Mouse (Mus musculus) lung, adult 2 months (tissue): ENCODE measurements around the gene Mafb. TPM values are rescaled to one million over a fixed set of nuclear protein-coding genes. Genes with fewer than 3 reads are reported as not detected.

Experiments
- DNase-seq: peaks from one replicate; pipeline ENCODE4 v3.0.0; 2022
- H3K4me1 ChIP-seq: fragments of 200-500 bp; 2 replicates; pipeline ENCODE4 v1.6.1; 2011; ENCODE audit warnings: low read length; ENCODE audit not compliant: control insufficient read depth, insufficient read depth
- H3K4me3 ChIP-seq: fragments of 200-500 bp; replicated peaks from 2 replicates; pipeline ENCODE3; 2011; ENCODE audit warnings: low read depth, mild to moderate bottlenecking, control low read depth, low read length; ENCODE audit errors: extremely low read depth
- CTCF ChIP-seq: fragments of 200-500 bp; IDR thresholded peaks from 2 replicates; pipeline ENCODE4 v1.5.1; 2011; ENCODE audit warnings: mild to moderate bottlenecking, low read length, control low read depth; ENCODE audit not compliant: insufficient read depth
- POLR2A ChIP-seq: fragments of 200-500 bp; IDR thresholded peaks from 2 replicates; pipeline ENCODE4 v1.6.1; 2011; ENCODE audit warnings: low read depth, mild to moderate bottlenecking, control low read depth, low read length, borderline replicate concordance; ENCODE audit errors: extremely low read depth
- WGBS: fragments of 180-500 bp; shearing (Covaris S2); methylation state at CpG from one replicate; pipeline ENCODE4 v1.1.7; 2018; 5-methylcytosine and 5-hydroxymethylcytosine counted together
- polyA plus RNA-seq: library from polyadenylated mRNA; depleted of rRNA; stranded (reverse); fragments of >200 nt; gene quantifications from 2 replicates; pipeline ENCODE4 v1.2.3, GENCODE M21; 2012; rRNA removed

Mafb gene
- polyA plus RNA-seq, 1 experiment: 5.4 TPM

DNA sequence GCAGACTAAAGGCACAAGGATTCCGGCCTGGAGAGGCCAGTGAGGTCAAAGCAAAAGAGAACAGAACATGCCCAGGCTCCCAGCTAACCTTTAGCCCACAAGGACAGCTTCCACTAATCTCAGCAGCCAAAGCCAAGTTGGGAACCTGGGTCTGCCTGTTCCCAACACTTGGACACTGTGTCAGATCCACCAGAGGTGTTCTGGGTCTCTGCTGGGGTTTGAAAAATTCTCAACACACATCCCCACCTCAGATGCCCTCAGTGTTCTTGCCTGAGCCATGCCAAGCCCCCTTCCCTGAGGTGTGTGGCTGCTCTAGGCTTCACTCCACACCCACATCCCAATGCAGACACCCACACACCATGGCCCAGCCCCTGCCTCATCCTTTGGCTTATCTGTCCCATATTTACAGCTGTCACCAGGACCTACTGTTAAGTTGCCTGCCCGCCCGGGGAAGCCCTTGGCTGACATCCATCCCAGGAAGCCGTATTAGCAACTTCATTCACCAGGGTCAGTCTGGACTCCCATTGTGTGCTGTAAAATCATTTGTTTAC lies 32.7 kb downstream of the Mafb start, which contains the start of gene Gm826:
Gene Gm826 (minus strand): TSS at position 52 of the 551 bp plus-strand sequence.
- Histone ChIP-seq H3K4me1 (peaks cover 3% of the 10 kb centered on the region), H3K4me3 (no peak within 1 kb of the TSS)
- TF ChIP-seq POLR2A: no peak
- TF ChIP-seq CTCF: no peak
- DNase-seq: peak; percentile 10
- 48% methylated on average over 4 of the region's 4 CpGs for WGBS

- Histone ChIP-seq H3K4me3 (no peak overlapping the region), H3K4me1 (peaks cover 3% of the 10 kb centered on the region)
- DNase-seq: no peak
- 85% methylated on average over 12 of the region's 12 CpGs for WGBS
- TF ChIP-seq POLR2A (no peak), CTCF (no peak)
Observed at GRCm38 (mm10) chr2:160332516-160333325, 34.1 kb downstream of the Mafb start.

- no peak for DNase-seq
- no peak overlapping the region for H3K4me3 ChIP-seq
- H3K4me1 ChIP-seq: peaks cover 3% of the 10 kb centered on the region; the same call in 1 of the 2 replicates
- WGBS: 48% methylated on average over 9 of the region's 9 CpGs
- no peak for TF ChIP-seq CTCF
- TF ChIP-seq POLR2A: no peak
Observed at GRCm38 (mm10) chr2:160328886-160329285, 38.0 kb downstream of the Mafb start.

DNA sequence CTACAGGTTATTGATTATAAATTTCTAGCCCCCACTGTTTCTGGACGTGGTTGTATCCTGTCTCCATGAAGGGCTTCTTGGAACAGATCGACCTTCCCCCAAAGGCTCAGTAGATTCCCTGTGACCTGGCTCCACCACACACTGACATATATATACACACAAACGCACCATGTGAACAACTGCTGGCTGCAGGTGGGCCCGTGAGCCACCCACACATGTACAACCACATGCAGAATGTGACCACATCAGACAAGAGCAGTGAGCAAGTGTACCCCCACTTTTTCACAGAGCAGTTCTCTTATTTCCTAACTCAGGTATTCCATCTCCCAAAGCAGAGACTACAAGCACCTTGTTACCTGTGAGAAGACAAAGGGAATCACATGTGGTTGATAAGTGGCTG lies 39.1 kb downstream of the Mafb start:
- no peak for TF ChIP-seq CTCF
- no peak for TF ChIP-seq POLR2A
- 78% methylated on average over 4 of the region's 4 CpGs for WGBS
- DNase-seq: no peak
- H3K4me1 ChIP-seq: peaks cover 3% of the 10 kb centered on the region; the same call in 1 of the 2 replicates
- no peak overlapping the region for H3K4me3 ChIP-seq

GRCm38 (mm10) chr2:160327167-160327566 lies 39.7 kb downstream of the Mafb start:
- DNase-seq: peak; percentile 31
- TF ChIP-seq POLR2A (no peak), CTCF (no peak)
- Histone ChIP-seq H3K4me3 (no peak overlapping the region), H3K4me1 (peaks cover 3% of the 10 kb centered on the region; the same call in 1 of the 2 replicates)
- 25% methylated on average over 4 of the region's 4 CpGs for WGBS

- DNase-seq: no peak
- WGBS: 74% methylated on average over 6 of the region's 6 CpGs
- Histone ChIP-seq H3K4me3 (no peak overlapping the region), H3K4me1 (peaks cover 3% of the 10 kb centered on the region; the same call in 1 of the 2 replicates)
- TF ChIP-seq CTCF (no peak), POLR2A (no peak)
Observed at GRCm38 (mm10) chr2:160325105-160325644, 41.7 kb downstream of the Mafb start.

GRCm38 (mm10) chr2:160321829-160322228 lies 45.0 kb downstream of the Mafb start:
- DNase-seq: no peak
- 20% methylated on average over 4 of the region's 4 CpGs for WGBS

GRCm38 (mm10) chr2:160318255-160318654 lies 48.6 kb downstream of the Mafb start:
- TF ChIP-seq CTCF (no peak), POLR2A (no peak)
- 20% methylated on average over 4 of the region's 4 CpGs for WGBS
- no peak for DNase-seq
- Histone ChIP-seq H3K4me3 (no peak overlapping the region), H3K4me1 (no peaks in the 10 kb centered on the region)

More at GRCm38 (mm10) chr2:160321829-160322228, 45.0 kb downstream of the Mafb start:
- Histone ChIP-seq H3K4me3 (no peak overlapping the region), H3K4me1 (no peaks in the 10 kb centered on the region)
- no peak for TF ChIP-seq POLR2A
- TF ChIP-seq CTCF: no peak

Other genes starting within 250 kb of the Mafb start
- gene Gm826, start 32.9 kb downstream of the Mafb start, polyA plus RNA-seq: 0.58 TPM in 1 of 2 replicates, not detected in the other